In the genomic region with DNA sequence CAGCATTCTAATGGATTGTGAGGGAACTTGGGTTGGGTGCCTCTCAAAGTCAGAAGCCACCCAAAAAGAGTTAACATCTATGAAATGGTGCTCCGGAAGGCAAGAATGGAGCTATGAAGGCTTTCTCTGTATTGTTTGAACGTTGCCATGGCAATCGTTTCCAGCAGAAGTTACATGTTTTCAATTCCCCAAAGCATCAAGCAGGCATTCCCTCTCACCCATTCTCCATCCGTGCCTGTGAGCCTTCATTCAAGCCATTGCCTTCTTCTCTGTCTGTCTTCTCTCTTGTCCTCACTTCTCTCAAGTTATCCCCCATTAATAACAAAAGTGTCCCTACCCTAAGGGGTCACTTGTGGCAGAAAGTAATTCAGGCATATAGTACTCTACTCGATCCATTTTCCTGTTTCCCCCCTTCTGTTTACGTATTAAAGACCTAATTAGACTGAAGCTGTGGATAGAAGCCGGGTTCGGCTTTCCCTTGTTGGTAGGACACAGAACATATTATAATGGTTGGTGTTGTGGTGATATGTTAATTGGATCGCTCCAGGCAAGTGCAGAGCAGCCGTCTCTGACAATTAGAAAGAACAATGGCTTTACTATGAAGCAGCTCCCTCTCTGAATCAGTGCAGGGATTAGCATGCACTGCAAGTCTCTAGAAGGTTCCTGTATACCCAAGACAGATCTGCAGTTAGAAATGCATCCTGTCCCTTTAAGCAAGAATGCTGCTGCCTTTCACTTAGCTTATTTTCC, we compare ENCODE assay signal across 11 mouse cellular contexts.
A peak's percentile ranks its signal among the peaks of the same experiment; 100 is the strongest.
DNase-seq lines count a peak whose midpoint lies in the region; ATAC-seq lines count a peak whose summit lies in the region.
"Had no signal": no experiment of that assay in that cellular context is flagged by ENCODE, and none has a peak within 500 bp of the region (broad histone marks: within the 10 kb centered on the region; RNA-seq: fewer than 3 reads in every experiment).

No protein-coding gene starts in this region.

- no peak overlapping the region for H3K9ac ChIP-seq in midbrain, embryonic 15.5 days
- H3K9ac ChIP-seq: stomach, embryonic 15.5 days had no signal

- H3K9me3 ChIP-seq in hindbrain, embryonic 10.5 days: no peaks in the 10 kb centered on the region
- no peaks in the 10 kb centered on the region for H3K9me3 ChIP-seq in midbrain, embryonic 15.5 days
- H3K9me3 ChIP-seq: stomach, embryonic 15.5 days had no signal

- peak overlapping the region; percentile 41 for H3K4me2 ChIP-seq in midbrain, embryonic 15.5 days
- H3K4me2 ChIP-seq: stomach, embryonic 15.5 days had no signal

- no peaks in the 10 kb centered on the region for H3K36me3 ChIP-seq in hindbrain, embryonic 10.5 days
- H3K36me3 ChIP-seq in midbrain, embryonic 15.5 days (replicated peaks): no peaks in the 10 kb centered on the region
- H3K36me3 ChIP-seq: stomach, embryonic 15.5 days had no signal

- H3K4me3 ChIP-seq in hindbrain, embryonic 10.5 days: no peak overlapping the region
- H3K4me3 ChIP-seq in midbrain, embryonic 15.5 days: peak overlapping the region; percentile 17
- H3K4me3 ChIP-seq: stomach, embryonic 15.5 days had no signal

- peak; percentile 50 for DNase-seq in layer of hippocampus, adult 11-12 months (ENCODE audit: low spot score)
- DNase-seq in layer of hippocampus, postnatal 25 days (ENCODE audit: extremely low spot score in 1 of 2, low spot score in 1 of 2): no peak
- peak; percentile 12 for DNase-seq in embryo, embryonic 10 days (ENCODE audit: low spot score)
- DNase-seq in hindbrain, embryonic 10.5 days (ENCODE audit: low spot score): peak; percentile 5
- DNase-seq in adrenal gland, adult (ENCODE audit: inconsistent age in 2 of 2, low spot score in 1 of 2): no peak
- no peak for DNase-seq in gastrocnemius, postnatal 25 days

- peaks cover 12% of the 10 kb centered on the region for H3K4me1 ChIP-seq in hindbrain, embryonic 10.5 days (replicated peaks)
- H3K4me1 ChIP-seq in midbrain, embryonic 15.5 days: peaks cover 17% of the 10 kb centered on the region
- H3K4me1 ChIP-seq: stomach, embryonic 15.5 days had no signal

- 53% methylated on average over 10 of the region's 10 CpGs for WGBS in hindbrain, embryonic 10.5 days
- 29% methylated on average over 10 of the region's 10 CpGs for WGBS in midbrain, embryonic 15.5 days

- ATAC-seq in midbrain, embryonic 15.5 days (replicated peaks): peak; percentile 92
- no peak for ATAC-seq in megakaryocyte-erythroid progenitor cell, adult 5-6 weeks (replicated peaks; ENCODE audit: low FRiP score, low TSS enrichment, poor library complexity, severe bottlenecking)
- ATAC-seq: CD4-positive, CD25-positive, alpha-beta regulatory T cell, adult 4 months; lung, postnatal 0 days had no signal

- H3K27me3 ChIP-seq in hindbrain, embryonic 10.5 days (ENCODE audit: insufficient read depth, poor library complexity, severe bottlenecking): no peaks in the 10 kb centered on the region
- H3K27me3 ChIP-seq in midbrain, embryonic 15.5 days (replicated peaks): no peaks in the 10 kb centered on the region
- H3K27me3 ChIP-seq: stomach, embryonic 15.5 days had no signal

- H3K27ac ChIP-seq in hindbrain, embryonic 10.5 days: no peak overlapping the region
- peak overlapping the region; percentile 66 for H3K27ac ChIP-seq in midbrain, embryonic 15.5 days
- H3K27ac ChIP-seq: stomach, embryonic 15.5 days had no signal

Comparison
In these comparisons a context has a peak if more than half of its experiments do, and no peak if none do; other contexts are left out.
1. DNase-seq: peak in layer of hippocampus, adult 11-12 months (single experiment), embryo, embryonic 10 days (single experiment) and hindbrain, embryonic 10.5 days (single experiment); none in layer of hippocampus, postnatal 25 days (0 of 2), adrenal gland, adult (0 of 2) and gastrocnemius, postnatal 25 days (single experiment).